Mouse (Mus musculus): Measurements from ENCODE around the gene Tbc1d22b. TPM values are rescaled to one million over a fixed set of nuclear protein-coding genes. Genes with fewer than 3 reads are reported as not detected.

The Tbc1d22b gene
- total and polyA plus RNA-seq, 3 experiments = 8.0 to 53.8 (median 30.7) TPM

GRCm38 (mm10) chr17:29502005-29502668 is 47.4 kb upstream of the Tbc1d22b start (continued):
- no peak for TF ChIP-seq MEF2A (IDR thresholded peaks at IDR 0.05; ENCODE audit: extremely low read depth, insufficient replicate concordance, low read depth, low read length, poor library complexity, severe bottlenecking)
- no peak for TF ChIP-seq TBP (IDR thresholded peaks at IDR 0.05; ENCODE audit: low read depth, low read length)
- TF ChIP-seq NRF1 (IDR thresholded peaks at IDR 0.05; ENCODE audit: insufficient read depth, low read depth, low read length, poor library complexity, severe bottlenecking) = no peak

GRCm38 (mm10) chr17:29502669-29503665 is 46.6 kb upstream of the Tbc1d22b start:
- Histone ChIP-seq H3K79me2 (ENCODE audit: control insufficient read depth, insufficient read depth, low read length, poor library complexity) (no peaks in the 10 kb centered on the region; the same call in 1 of the 2 replicates), H3K27me3 (ENCODE audit: control insufficient read depth in 1 of 2, insufficient read depth in 2 of 2, low read length in 2 of 2) (no peaks in the 10 kb centered on the region), H3K9ac (ENCODE audit: control insufficient read depth, low read depth, low read length, poor library complexity, severe bottlenecking) (peak overlapping the region; percentile 90), H3K4me3 (ENCODE audit: control insufficient read depth in 1 of 2, insufficient read depth in 1 of 2, low read depth in 2 of 2, low read length in 2 of 2) (peak overlapping the region; percentile 53 to 56), H3K27ac (ENCODE audit: control insufficient read depth, low read depth, low read length) (peak overlapping the region; percentile 100), H3K36me3 (ENCODE audit: control insufficient read depth in 1 of 2, insufficient read depth in 2 of 2, low read length in 2 of 2) (peaks cover 0 to 37% of the 10 kb centered on the region in 2 experiments; a peak in 2 of 4 replicates), H3K9me3 (replicated peaks; ENCODE audit: insufficient read depth, low read length) (no peaks in the 10 kb centered on the region), H3K4me1 (ENCODE audit: control insufficient read depth in 1 of 2, insufficient read depth in 2 of 2, low read length in 2 of 2) (peaks cover 4 to 40% of the 10 kb centered on the region in 2 experiments; a peak in 3 of 4 replicates)
- peak; percentile 86 for DNase-seq (ENCODE audit: low read depth, low spot score)
- 0 out of 2 replicates have a peak, but pooled peaks have one; percentile 28 for TF ChIP-seq POLR2AphosphoS2 (IDR thresholded peaks at IDR 0.05; ENCODE audit: low read length)
- TF ChIP-seq GABPA (IDR thresholded peaks at IDR 0.05; ENCODE audit: low read depth, low read length) = no peak
- TF ChIP-seq SIN3A (IDR thresholded peaks at IDR 0.05; ENCODE audit: low read length) = no peak; the same call in none of the 2 replicates
- no peak for TF ChIP-seq MYB (IDR thresholded peaks at IDR 0.05; ENCODE audit: low read depth, low read length)
- TF ChIP-seq ZNF384 (IDR thresholded peaks at IDR 0.05; ENCODE audit: low read depth, low read length) = peak; percentile 84
- peak; percentile 31; the same call in 1 of the 2 replicates for TF ChIP-seq CHD1 (IDR thresholded peaks at IDR 0.05; ENCODE audit: low read depth, low read length)
- peak; percentile 81; the same call in 1 of the 2 replicates for TF ChIP-seq BHLHE40 (IDR thresholded peaks at IDR 0.05; ENCODE audit: borderline replicate concordance, low read depth, low read length)
- peak; percentile 28 to 62; a peak in 3 of 4 replicates for TF ChIP-seq EP300 (IDR thresholded peaks at IDR 0.05; ENCODE audit: low read depth in 1 of 2, low read length in 2 of 2)
- TF ChIP-seq USF1 (IDR thresholded peaks at IDR 0.05; ENCODE audit: low read depth, low read length) = peak; percentile 95
- TF ChIP-seq ETS1 (IDR thresholded peaks at IDR 0.05; ENCODE audit: low read depth, low read length) = peak; percentile 41
- TF ChIP-seq UBTF (IDR thresholded peaks at IDR 0.05; ENCODE audit: borderline replicate concordance, insufficient read depth, low read depth, low read length) = 0 out of 2 replicates have a peak, but pooled peaks have one; percentile 22
- 0 out of 2 replicates have a peak, but pooled peaks have one; percentile 36 for TF ChIP-seq ZMIZ1 (IDR thresholded peaks at IDR 0.05; ENCODE audit: low read depth, low read length)
- TF ChIP-seq RCOR1 (IDR thresholded peaks at IDR 0.05; ENCODE audit: low read depth, low read length) = peak; percentile 47; the same call in 1 of the 2 replicates
- TF ChIP-seq POLR2AphosphoS5 (IDR thresholded peaks at IDR 0.05; ENCODE audit: borderline replicate concordance, low read depth, low read length) = 0 out of 2 replicates have a peak, but pooled peaks have one; percentile 44
- TF ChIP-seq CTCF (IDR thresholded peaks at IDR 0.05 in 2 of 3, conservative IDR thresholded peaks at IDR 0.05 in 1 of 3; ENCODE audit: control insufficient read depth in 1 of 3, insufficient read depth in 1 of 3, low read depth in 2 of 3, low read length in 3 of 3, poor library complexity in 1 of 3, severe bottlenecking in 1 of 3) = no peak
- TF ChIP-seq POLR2A (IDR thresholded peaks at IDR 0.05; ENCODE audit: control insufficient read depth in 1 of 2, insufficient read depth in 1 of 2, low read depth in 1 of 2, low read length in 2 of 2, poor library complexity in 1 of 2) = peak; percentile 24 to 74; a peak in 2 of 4 replicates
- TF ChIP-seq ZC3H11A (IDR thresholded peaks at IDR 0.05; ENCODE audit: low read depth, low read length) = no peak
- peak; percentile 38; the same call in 1 of the 2 replicates for TF ChIP-seq NELFE (IDR thresholded peaks at IDR 0.05; ENCODE audit: low read depth, low read length)
- no peak for TF ChIP-seq KAT2A (conservative IDR thresholded peaks at IDR 0.05; ENCODE audit: low read depth, low read length)
- TF ChIP-seq TCF12 (IDR thresholded peaks at IDR 0.05; ENCODE audit: low read depth, low read length) = no peak; the same call in 1 of the 2 replicates
- TF ChIP-seq MEF2A (IDR thresholded peaks at IDR 0.05; ENCODE audit: extremely low read depth, insufficient replicate concordance, low read depth, low read length, poor library complexity, severe bottlenecking) = no peak
- no peak for TF ChIP-seq CHD2 (IDR thresholded peaks at IDR 0.05; ENCODE audit: low read length)
- TF ChIP-seq USF2 (IDR thresholded peaks at IDR 0.05; ENCODE audit: borderline replicate concordance in 1 of 2, insufficient read depth in 1 of 2, low read depth in 1 of 2, low read length in 2 of 2) = peak; percentile 61 to 75
- TF ChIP-seq E2F4 (IDR thresholded peaks at IDR 0.05; ENCODE audit: borderline replicate concordance, low read depth, low read length) = peak; percentile 57; the same call in 1 of the 2 replicates
- no peak for TF ChIP-seq NRF1 (IDR thresholded peaks at IDR 0.05; ENCODE audit: insufficient read depth, low read depth, low read length, poor library complexity, severe bottlenecking)
- TF ChIP-seq TAL1 (IDR thresholded peaks at IDR 0.05; ENCODE audit: low read length) = no peak
- peak; percentile 20; the same call in 1 of the 2 replicates for TF ChIP-seq ELF1 (IDR thresholded peaks at IDR 0.05; ENCODE audit: low read depth, low read length)
- TF ChIP-seq TBP (IDR thresholded peaks at IDR 0.05; ENCODE audit: low read depth, low read length) = peak; percentile 45

All from MEL (cell line).